Mouse (Mus musculus) liver, embryonic 14.5 days (tissue): ENCODE measurements at regions not wholly inside any gene's neighbourhood (a gene's known extent, or its start where the extent isn't known, plus 50 kb on each side); places are given as distances from the start of the nearest gene placed in this dataset.

ENCODE experiments used
- CTCF ChIP-seq: IDR thresholded peaks from 2 replicates; pipeline ENCODE4 v1.5.1; 2016; ENCODE audit warnings: antibody characterized with exemption, low read depth, control low read depth
- EP300 ChIP-seq: IDR thresholded peaks from 2 replicates; pipeline ENCODE4 v1.6.1; 2016; ENCODE audit warnings: antibody characterized with exemption, low read depth

DNA sequence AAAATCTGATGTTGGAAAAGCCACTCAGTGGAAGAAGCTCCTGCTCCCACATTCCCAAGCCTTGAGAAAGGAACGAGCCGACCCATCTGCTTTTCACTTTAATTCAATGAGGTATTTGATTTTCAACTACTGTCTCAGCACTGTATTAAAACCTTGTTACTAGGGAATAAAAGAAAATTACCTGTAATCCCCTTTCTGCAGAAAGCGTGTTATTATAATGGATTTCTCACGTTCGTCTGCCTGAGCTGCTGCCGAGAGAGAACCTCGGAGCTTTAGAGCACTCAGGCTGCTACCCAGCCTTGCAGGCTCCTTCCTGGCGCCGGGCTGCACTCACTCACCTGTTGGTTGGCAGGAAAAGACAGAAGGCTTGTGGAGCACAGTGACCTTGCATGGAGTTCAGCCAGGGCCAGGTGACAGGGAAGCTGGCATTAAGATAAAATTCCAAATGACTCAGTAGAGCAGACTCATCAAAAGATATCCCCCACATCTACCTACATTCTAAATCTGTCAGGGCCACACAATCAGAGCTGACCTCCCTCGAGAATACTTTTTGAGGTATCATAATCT is 770.2 kb downstream of the Adgrl2 start:
- TF ChIP-seq EP300 (no peak), CTCF (no peak)
